Mouse (Mus musculus): ENCODE results near the gene Timeless. TPM values are rescaled to one million over a fixed set of nuclear protein-coding genes. Genes with fewer than 3 reads are reported as not detected.
"Not testable (repeated sequence)": the region's sequence is repeated elsewhere in the genome, so short reads cannot be mapped to it uniquely, and the experiment has no call there.

Timeless gene
- polyA plus RNA-seq, 1 experiment from 2014 or later: 15.6 TPM

GRCm38 (mm10) chr10:128290594-128290993 lies 58.7 kb downstream of the Timeless start:
- not testable (repeated sequence) for H3K4me1 ChIP-seq (ENCODE audit: control insufficient read depth, insufficient read depth, low read length); H3K27ac ChIP-seq (ENCODE audit: low read length); H3K4me3 ChIP-seq (ENCODE audit: low read depth, low read length); H3K9me3 ChIP-seq (replicated peaks; ENCODE audit: control insufficient read depth, low read length, poor library complexity, severe bottlenecking); H3K9ac ChIP-seq (ENCODE audit: low read depth, low read length); ATAC-seq; H3K27me3 ChIP-seq (ENCODE audit: control insufficient read depth, insufficient read depth, low read depth, low read length); H3K4me2 ChIP-seq (ENCODE audit: low read length)
- WGBS: 92% methylated on average over 1 of the region's 1 CpGs
- H3K36me3 ChIP-seq (ENCODE audit: control insufficient read depth, insufficient read depth, low read length): peaks cover 18% of the 10 kb centered on the region

- H3K9me3 ChIP-seq (replicated peaks; ENCODE audit: control insufficient read depth, low read length, poor library complexity, severe bottlenecking): no peaks in the 10 kb centered on the region
- no peaks in the 10 kb centered on the region for H3K27me3 ChIP-seq (ENCODE audit: control insufficient read depth, insufficient read depth, low read depth, low read length)
- no peak overlapping the region for H3K4me3 ChIP-seq (ENCODE audit: low read depth, low read length)
- 72% methylated on average over 13 of the region's 13 CpGs for WGBS
- no peak for ATAC-seq
- H3K4me2 ChIP-seq (ENCODE audit: low read length): no peak overlapping the region
- H3K36me3 ChIP-seq (ENCODE audit: control insufficient read depth, insufficient read depth, low read length): peaks cover 5% of the 10 kb centered on the region; the same call in 1 of the 2 replicates
- H3K4me1 ChIP-seq (ENCODE audit: control insufficient read depth, insufficient read depth, low read length): no peaks in the 10 kb centered on the region
- H3K9ac ChIP-seq (ENCODE audit: low read depth, low read length): no peak overlapping the region
- H3K27ac ChIP-seq (ENCODE audit: low read length): no peak overlapping the region
These were observed 64.7 kb downstream of the Timeless start for GRCm38 (mm10) chr10:128296370-128297090.

GRCm38 (mm10) chr10:128297221-128297620 lies 65.4 kb downstream of the Timeless start:
- Histone ChIP-seq H3K27me3 (ENCODE audit: control insufficient read depth, insufficient read depth, low read depth, low read length) (no peaks in the 10 kb centered on the region), H3K4me2 (ENCODE audit: low read length) (no peak overlapping the region), H3K36me3 (ENCODE audit: control insufficient read depth, insufficient read depth, low read length) (peaks cover 3% of the 10 kb centered on the region; the same call in 1 of the 2 replicates), H3K4me1 (ENCODE audit: control insufficient read depth, insufficient read depth, low read length) (peaks cover 2% of the 10 kb centered on the region), H3K9me3 (replicated peaks; ENCODE audit: control insufficient read depth, low read length, poor library complexity, severe bottlenecking) (no peaks in the 10 kb centered on the region), H3K27ac (ENCODE audit: low read length) (no peak overlapping the region), H3K9ac (ENCODE audit: low read depth, low read length) (no peak overlapping the region), H3K4me3 (ENCODE audit: low read depth, low read length) (no peak overlapping the region)
- WGBS: 70% methylated on average over 4 of the region's 4 CpGs
- ATAC-seq: no peak

- H3K4me3 ChIP-seq (ENCODE audit: low read depth, low read length): no peak overlapping the region
- no peak overlapping the region for H3K9ac ChIP-seq (ENCODE audit: low read depth, low read length)
- no peak for ATAC-seq
- H3K9me3 ChIP-seq (replicated peaks; ENCODE audit: control insufficient read depth, low read length, poor library complexity, severe bottlenecking): no peaks in the 10 kb centered on the region
- H3K36me3 ChIP-seq (ENCODE audit: control insufficient read depth, insufficient read depth, low read length): peaks cover 3% of the 10 kb centered on the region; the same call in 1 of the 2 replicates
- H3K4me1 ChIP-seq (ENCODE audit: control insufficient read depth, insufficient read depth, low read length): peaks cover 5% of the 10 kb centered on the region
- no peak overlapping the region for H3K4me2 ChIP-seq (ENCODE audit: low read length)
- no peaks in the 10 kb centered on the region for H3K27me3 ChIP-seq (ENCODE audit: control insufficient read depth, insufficient read depth, low read depth, low read length)
- H3K27ac ChIP-seq (ENCODE audit: low read length): no peak overlapping the region
- WGBS: 73% methylated on average over 11 of the region's 11 CpGs
These were observed 65.8 kb downstream of the Timeless start for GRCm38 (mm10) chr10:128297622-128298021.

GRCm38 (mm10) chr10:128298243-128298642 lies 66.4 kb downstream of the Timeless start:
- peaks cover 5% of the 10 kb centered on the region for H3K4me1 ChIP-seq (ENCODE audit: control insufficient read depth, insufficient read depth, low read length)
- H3K9me3 ChIP-seq (replicated peaks; ENCODE audit: control insufficient read depth, low read length, poor library complexity, severe bottlenecking): no peaks in the 10 kb centered on the region
- H3K36me3 ChIP-seq (ENCODE audit: control insufficient read depth, insufficient read depth, low read length): no peaks in the 10 kb centered on the region
- ATAC-seq: no peak
- no peak overlapping the region for H3K9ac ChIP-seq (ENCODE audit: low read depth, low read length)
- no peak overlapping the region for H3K4me3 ChIP-seq (ENCODE audit: low read depth, low read length)
- no peaks in the 10 kb centered on the region for H3K27me3 ChIP-seq (ENCODE audit: control insufficient read depth, insufficient read depth, low read depth, low read length)
- 82% methylated on average over 6 of the region's 6 CpGs for WGBS
- H3K4me2 ChIP-seq (ENCODE audit: low read length): no peak overlapping the region
- no peak overlapping the region for H3K27ac ChIP-seq (ENCODE audit: low read length)

GRCm38 (mm10) chr10:128298702-128299171 lies 66.9 kb downstream of the Timeless start, which contains the start of gene Il23a:
Il23a (minus strand) TSS chr10:128298752.
- Histone ChIP-seq H3K4me2 (ENCODE audit: low read length) (no peak within 1 kb of the TSS), H3K4me1 (ENCODE audit: control insufficient read depth, insufficient read depth, low read length) (peaks cover 5% of the 10 kb centered on the region), H3K9ac (ENCODE audit: low read depth, low read length) (no peak within 1 kb of the TSS), H3K9me3 (replicated peaks; ENCODE audit: control insufficient read depth, low read length, poor library complexity, severe bottlenecking) (no peaks in the 10 kb centered on the region), H3K4me3 (ENCODE audit: low read depth, low read length) (no peak within 1 kb of the TSS), H3K36me3 (ENCODE audit: control insufficient read depth, insufficient read depth, low read length) (no peaks in the 10 kb centered on the region), H3K27me3 (ENCODE audit: control insufficient read depth, insufficient read depth, low read depth, low read length) (no peaks in the 10 kb centered on the region), H3K27ac (ENCODE audit: low read length) (no peak within 1 kb of the TSS)
- no peak for ATAC-seq
- WGBS: 85% methylated on average over 11 of the region's 11 CpGs

GRCm38 (mm10) chr10:128302357-128302756 lies 70.5 kb downstream of the Timeless start:
- Histone ChIP-seq H3K4me3 (ENCODE audit: low read depth, low read length) (peak overlapping the region; percentile 53), H3K4me2 (ENCODE audit: low read length) (peak overlapping the region; percentile 64), H3K36me3 (ENCODE audit: control insufficient read depth, insufficient read depth, low read length) (no peaks in the 10 kb centered on the region), H3K27ac (ENCODE audit: low read length) (peak overlapping the region; percentile 93), H3K4me1 (ENCODE audit: control insufficient read depth, insufficient read depth, low read length) (peaks cover 13% of the 10 kb centered on the region), H3K27me3 (ENCODE audit: control insufficient read depth, insufficient read depth, low read depth, low read length) (no peaks in the 10 kb centered on the region), H3K9me3 (replicated peaks; ENCODE audit: control insufficient read depth, low read length, poor library complexity, severe bottlenecking) (no peaks in the 10 kb centered on the region), H3K9ac (ENCODE audit: low read depth, low read length) (peak overlapping the region; percentile 68)
- 39% methylated on average over 3 of the region's 3 CpGs for WGBS
- ATAC-seq: no peak

Other genes with a start within 250 kb of the Timeless start
- not detected in 2 replicates for gene Hsd17b6, start 224.5 kb upstream of the Timeless start, polyA plus RNA-seq (2015; fragmentation: Nextera tagmentation; extraction: Ambion mirVana)
- 37.4 and 40.1 TPM in 2 replicates for gene Prim1, start 216.9 kb upstream of the Timeless start, polyA plus RNA-seq (2015; fragmentation: Nextera tagmentation; extraction: Ambion mirVana)
- 487 and 537 TPM in 2 replicates for gene Naca, start 196.5 kb upstream of the Timeless start, polyA plus RNA-seq (2015; fragmentation: Nextera tagmentation; extraction: Ambion mirVana)
- 387 and 407 TPM in 2 replicates for gene Ptges3, start 173.1 kb upstream of the Timeless start, polyA plus RNA-seq (2015; fragmentation: Nextera tagmentation; extraction: Ambion mirVana)
- 2,034 and 2,090 TPM in 2 replicates for gene Atp5b, start 148.8 kb upstream of the Timeless start, polyA plus RNA-seq (2015; fragmentation: Nextera tagmentation; extraction: Ambion mirVana)
- 7.4 and 8.5 TPM in 2 replicates for gene Baz2a, start 140.5 kb upstream of the Timeless start, polyA plus RNA-seq (2015; fragmentation: Nextera tagmentation; extraction: Ambion mirVana)
- 7.0 and 7.8 TPM in 2 replicates for gene Rbms2, start 51.8 kb upstream of the Timeless start, polyA plus RNA-seq (2015; fragmentation: Nextera tagmentation; extraction: Ambion mirVana)
- 1.1 and 1.7 TPM in 2 replicates for gene Gls2, start 37.6 kb upstream of the Timeless start, polyA plus RNA-seq (2015; fragmentation: Nextera tagmentation; extraction: Ambion mirVana)
- 19.6 and 22.1 TPM in 2 replicates for gene Spryd4, start 20.3 kb upstream of the Timeless start, polyA plus RNA-seq (2015; fragmentation: Nextera tagmentation; extraction: Ambion mirVana)
- 0.11 and 0.24 TPM in 2 replicates for gene Mip, start 6.2 kb upstream of the Timeless start, polyA plus RNA-seq (2015; fragmentation: Nextera tagmentation; extraction: Ambion mirVana)
- gene Apon, start 22.0 kb downstream of the Timeless start, polyA plus RNA-seq (2015; fragmentation: Nextera tagmentation; extraction: Ambion mirVana): 0.11 TPM in 1 of 2 replicates, not detected in the other
- not detected in 2 replicates for gene Apof, start 36.6 kb downstream of the Timeless start, polyA plus RNA-seq (2015; fragmentation: Nextera tagmentation; extraction: Ambion mirVana)
- gene Stat2, start 38.5 kb downstream of the Timeless start, polyA plus RNA-seq (2015; fragmentation: Nextera tagmentation; extraction: Ambion mirVana): 20.4 and 20.9 TPM in 2 replicates
- gene Il23a, start 66.7 kb downstream of the Timeless start, polyA plus RNA-seq (2015; fragmentation: Nextera tagmentation; extraction: Ambion mirVana): 0.14 and 0.15 TPM in 2 replicates
- gene Pan2, start 71.3 kb downstream of the Timeless start, polyA plus RNA-seq (2015; fragmentation: Nextera tagmentation; extraction: Ambion mirVana): 20.8 and 22.3 TPM in 2 replicates
- gene Cnpy2, start 90.4 kb downstream of the Timeless start, polyA plus RNA-seq (2015; fragmentation: Nextera tagmentation; extraction: Ambion mirVana): 185 and 191 TPM in 2 replicates
- gene Cs, start 105.7 kb downstream of the Timeless start, polyA plus RNA-seq (2015; fragmentation: Nextera tagmentation; extraction: Ambion mirVana): 247 and 265 TPM in 2 replicates
- 36.8 and 40.3 TPM in 2 replicates for gene Coq10a, start 136.9 kb downstream of the Timeless start, polyA plus RNA-seq (2015; fragmentation: Nextera tagmentation; extraction: Ambion mirVana)
- gene Ankrd52, start 145.1 kb downstream of the Timeless start, polyA plus RNA-seq (2015; fragmentation: Nextera tagmentation; extraction: Ambion mirVana): 9.9 and 13.6 TPM in 2 replicates
- gene Slc39a5, start 169.2 kb downstream of the Timeless start, polyA plus RNA-seq (2015; fragmentation: Nextera tagmentation; extraction: Ambion mirVana): 0.10 TPM in 1 of 2 replicates, not detected in the other
- gene Nabp2, start 179.4 kb downstream of the Timeless start, polyA plus RNA-seq (2015; fragmentation: Nextera tagmentation; extraction: Ambion mirVana): 141 and 150 TPM in 2 replicates
- gene Rnf41, start 179.6 kb downstream of the Timeless start, polyA plus RNA-seq (2015; fragmentation: Nextera tagmentation; extraction: Ambion mirVana): 105 and 108 TPM in 2 replicates
- 185 and 195 TPM in 2 replicates for gene Smarcc2, start 227.2 kb downstream of the Timeless start, polyA plus RNA-seq (2015; fragmentation: Nextera tagmentation; extraction: Ambion mirVana)